Mouse (Mus musculus) olfactory bulb, adult 2 months (tissue): ENCODE measurements around the gene Slc27a3. TPM values are rescaled to one million over a fixed set of nuclear protein-coding genes. Genes with fewer than 3 reads are reported as not detected.

Source experiments
- H3K27ac ChIP-seq: fragments of 200-500 bp; 2 replicates; pipeline ENCODE4 v1.5.1; 2012; ENCODE audit warnings: low read depth, low read length; ENCODE audit not compliant: insufficient read depth
- H3K4me1 ChIP-seq: fragments of 200-500 bp; 2 replicates; pipeline ENCODE4 v1.6.1; 2012; ENCODE audit warnings: low read length; ENCODE audit not compliant: control insufficient read depth, insufficient read depth
- H3K4me3 ChIP-seq: fragments of 200-500 bp; 2 replicates; pipeline ENCODE4 v1.5.1; 2012; ENCODE audit warnings: mild to moderate bottlenecking, low read depth, low read length, moderate library complexity; ENCODE audit not compliant: insufficient read depth
- CTCF ChIP-seq: fragments of 200-500 bp; IDR thresholded peaks from 2 replicates; pipeline ENCODE4 v1.5.1; 2012; ENCODE audit warnings: low read depth, mild to moderate bottlenecking, low read length, moderate library complexity; ENCODE audit not compliant: insufficient read depth
- POLR2A ChIP-seq: fragments of 200-500 bp; IDR thresholded peaks from 2 replicates; pipeline ENCODE4 v1.6.1; 2012; ENCODE audit warnings: mild to moderate bottlenecking, low read depth, low read length, moderate library complexity; ENCODE audit not compliant: insufficient read depth
- WGBS: fragments of 180-500 bp; shearing (Covaris S2); methylation state at CpG from one replicate; pipeline ENCODE4 v1.1.7; 2018; 5-methylcytosine and 5-hydroxymethylcytosine counted together
- polyA plus RNA-seq: library from polyadenylated mRNA; stranded (reverse); fragments of >200 nt; gene quantifications from 2 replicates; pipeline ENCODE4 v1.2.4, GENCODE M21; 2012; ENCODE audit warnings: low replicate concordance; ENCODE audit not compliant: missing spikeins, insufficient read depth, insufficient read length

The Slc27a3 gene
- polyA plus RNA-seq, 1 experiment, result not detected

DNA sequence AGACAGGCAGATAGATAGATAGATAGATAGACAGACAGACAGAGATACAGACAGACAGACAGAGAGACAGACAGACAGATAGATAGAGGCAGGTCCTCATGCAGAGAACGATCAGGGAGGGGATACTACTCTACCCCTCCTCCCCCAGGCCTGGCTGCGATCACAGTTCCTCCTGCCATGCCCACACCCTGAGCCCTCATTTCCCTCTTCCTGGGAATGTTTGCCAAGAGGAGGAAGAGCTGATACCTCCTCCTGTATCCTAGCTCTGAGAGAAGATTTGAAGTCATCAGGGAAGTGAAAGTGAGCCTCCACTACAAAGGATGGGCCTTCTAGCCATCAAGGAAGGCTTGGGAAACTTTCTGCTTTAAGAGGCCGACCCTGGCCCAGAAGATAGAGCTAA is 5.9 kb upstream of the Slc27a3 start:
- no peak for TF ChIP-seq POLR2A
- WGBS, result 79% methylated on average over 3 of the region's 3 CpGs
- Histone ChIP-seq H3K27ac (no peak overlapping the region), H3K4me3 (no peak overlapping the region), H3K4me1 (peaks cover 6% of the 10 kb centered on the region)

- 85% methylated on average over 3 of the region's 3 CpGs for WGBS
- no peak overlapping the region for H3K27ac ChIP-seq
- no peak overlapping the region for H3K4me3 ChIP-seq
- TF ChIP-seq POLR2A, result no peak
- no peak for TF ChIP-seq CTCF
- peaks cover 24% of the 10 kb centered on the region for H3K4me1 ChIP-seq
Measured at GRCm38 (mm10) chr3:90392661-90393060, 2.9 kb upstream of the Slc27a3 start.

DNA sequence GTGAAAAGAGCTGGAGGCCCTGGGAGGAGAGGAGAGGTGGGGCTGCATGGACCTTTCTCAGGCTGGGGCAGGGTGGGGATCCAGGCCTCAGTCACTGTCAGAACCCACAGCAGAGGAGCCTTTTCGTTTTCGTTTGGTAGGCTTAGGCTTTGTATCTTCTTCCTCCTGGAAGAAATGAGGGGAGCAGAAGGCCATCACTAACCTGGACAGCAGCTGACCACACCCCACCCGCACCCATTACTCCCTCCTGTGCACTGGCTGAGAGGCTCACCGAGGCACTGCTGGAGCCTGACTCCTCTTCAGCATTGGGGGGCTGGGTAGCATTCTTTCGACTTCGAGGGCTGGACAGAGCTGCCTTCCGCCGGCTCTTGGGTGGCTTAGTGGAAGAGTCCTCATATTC is 2.2 kb upstream of the Slc27a3 start:
- 84% methylated on average over 8 of the region's 8 CpGs for WGBS
- H3K4me3 ChIP-seq, result no peak overlapping the region
- TF ChIP-seq CTCF, result no peak
- TF ChIP-seq POLR2A, result no peak
- no peak overlapping the region for H3K27ac ChIP-seq
- H3K4me1 ChIP-seq, result peaks cover 24% of the 10 kb centered on the region

- Histone ChIP-seq H3K27ac (no peak overlapping the region), H3K4me1 (peaks cover 24% of the 10 kb centered on the region), H3K4me3 (no peak overlapping the region)
- WGBS, result 64% methylated on average over 4 of the region's 4 CpGs
- no peak for TF ChIP-seq CTCF
- no peak for TF ChIP-seq POLR2A
Measured at GRCm38 (mm10) chr3:90391004-90391403, 1.3 kb upstream of the Slc27a3 start.

DNA sequence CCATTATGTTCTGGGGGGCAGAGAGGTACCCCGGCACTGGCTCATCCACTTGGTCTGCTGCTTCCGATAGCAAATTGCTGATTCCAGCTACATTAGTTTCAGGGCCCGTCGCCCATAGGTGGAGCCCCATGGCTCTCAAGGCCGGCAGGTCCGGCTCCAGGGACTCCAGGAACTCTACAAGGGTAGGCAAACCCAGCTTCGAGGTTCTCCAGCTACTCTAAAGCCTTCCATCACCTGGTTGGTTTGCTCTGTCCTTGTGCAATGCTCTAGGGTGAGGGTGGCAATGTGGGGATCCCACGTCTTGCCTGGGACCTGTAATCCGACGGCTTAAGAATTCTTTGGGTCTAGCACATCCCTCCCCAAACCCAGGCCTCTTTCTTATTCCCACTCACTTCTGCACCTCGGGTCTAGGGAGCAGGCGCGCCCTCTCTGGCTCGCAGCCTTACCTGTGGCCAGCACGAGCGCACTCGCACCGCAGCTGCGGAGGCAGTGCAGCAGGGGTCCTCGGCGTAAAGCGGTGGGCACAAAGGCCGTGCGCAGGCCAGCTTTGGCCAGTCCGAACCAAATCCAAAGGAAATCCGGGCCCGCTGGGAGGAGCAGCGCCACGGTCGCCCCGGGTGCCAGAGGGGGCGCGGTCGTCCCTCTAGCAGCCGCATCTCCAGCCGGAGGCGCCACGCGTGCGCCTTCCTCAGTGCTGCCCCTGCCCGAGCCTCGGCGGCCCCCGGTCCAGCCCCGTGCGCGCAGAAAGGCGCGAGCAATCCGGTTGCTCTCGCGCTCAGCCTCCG is 820 bp downstream of the Slc27a3 start:
- Histone ChIP-seq H3K27ac (no peak overlapping the region), H3K4me1 (peaks cover 24% of the 10 kb centered on the region), H3K4me3 (peak overlapping the region; percentile 57)
- TF ChIP-seq POLR2A (no peak), CTCF (no peak)
- 12% methylated on average over 53 of the region's 53 CpGs for WGBS

- Histone ChIP-seq H3K4me3 (no peak overlapping the region), H3K27ac (no peak overlapping the region)
- TF ChIP-seq POLR2A, result no peak
- no peak for TF ChIP-seq CTCF
Measured at GRCm38 (mm10) chr3:90388192-90388591, 1.5 kb downstream of the Slc27a3 start.

DNA sequence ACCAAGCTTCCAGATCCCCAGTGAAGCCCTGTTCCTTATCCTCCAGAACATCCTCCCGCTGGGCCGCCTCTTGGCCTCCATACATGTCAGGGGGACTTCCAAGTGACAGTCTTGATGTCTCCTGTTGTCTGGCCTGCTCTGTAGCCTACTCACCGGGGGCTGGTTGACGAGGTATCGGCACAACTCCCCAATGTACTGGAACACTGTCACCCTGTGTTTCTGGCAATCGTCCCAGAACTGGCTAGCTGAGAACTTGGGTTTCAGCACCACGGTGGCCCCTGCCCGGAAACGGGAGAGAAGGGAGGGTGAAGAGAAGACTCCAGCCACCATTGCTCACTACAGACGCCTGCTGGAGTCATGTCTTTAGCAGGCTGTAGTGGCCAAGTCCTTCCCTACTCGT is 2.3 kb downstream of the Slc27a3 start:
- WGBS, result 38% methylated on average over 11 of the region's 11 CpGs
- TF ChIP-seq POLR2A (no peak), CTCF (no peak)
- Histone ChIP-seq H3K4me1 (peaks cover 24% of the 10 kb centered on the region), H3K4me3 (no peak overlapping the region), H3K27ac (no peak overlapping the region)

More at GRCm38 (mm10) chr3:90388192-90388591, 1.5 kb downstream of the Slc27a3 start:
- H3K4me1 ChIP-seq, result peaks cover 24% of the 10 kb centered on the region
- 76% methylated on average over 4 of the region's 4 CpGs for WGBS

DNA sequence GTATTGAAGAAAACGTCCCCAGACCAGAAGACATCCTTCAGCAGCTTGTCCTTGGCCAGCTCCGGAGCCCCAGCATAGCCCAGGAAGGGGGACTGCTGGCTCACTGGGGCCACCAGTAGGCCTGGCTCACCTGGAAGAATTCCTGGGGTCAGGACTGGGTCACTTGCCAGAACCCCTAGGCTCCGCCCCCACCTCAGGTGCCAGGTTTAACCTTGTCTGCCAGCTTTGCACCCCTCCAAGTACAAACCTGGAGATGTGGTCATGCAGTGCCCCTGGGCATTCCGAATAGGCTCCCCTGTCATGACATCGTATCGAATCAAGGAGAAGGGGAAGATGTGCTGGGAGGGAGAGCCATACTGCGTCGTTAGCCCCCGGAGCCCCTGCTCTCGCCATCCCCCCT is 2.9 kb downstream of the Slc27a3 start:
- peaks cover 23% of the 10 kb centered on the region for H3K4me1 ChIP-seq
- WGBS, result 98% methylated on average over 10 of the region's 10 CpGs
- no peak overlapping the region for H3K27ac ChIP-seq
- no peak overlapping the region for H3K4me3 ChIP-seq
- TF ChIP-seq POLR2A (no peak), CTCF (no peak)

DNA sequence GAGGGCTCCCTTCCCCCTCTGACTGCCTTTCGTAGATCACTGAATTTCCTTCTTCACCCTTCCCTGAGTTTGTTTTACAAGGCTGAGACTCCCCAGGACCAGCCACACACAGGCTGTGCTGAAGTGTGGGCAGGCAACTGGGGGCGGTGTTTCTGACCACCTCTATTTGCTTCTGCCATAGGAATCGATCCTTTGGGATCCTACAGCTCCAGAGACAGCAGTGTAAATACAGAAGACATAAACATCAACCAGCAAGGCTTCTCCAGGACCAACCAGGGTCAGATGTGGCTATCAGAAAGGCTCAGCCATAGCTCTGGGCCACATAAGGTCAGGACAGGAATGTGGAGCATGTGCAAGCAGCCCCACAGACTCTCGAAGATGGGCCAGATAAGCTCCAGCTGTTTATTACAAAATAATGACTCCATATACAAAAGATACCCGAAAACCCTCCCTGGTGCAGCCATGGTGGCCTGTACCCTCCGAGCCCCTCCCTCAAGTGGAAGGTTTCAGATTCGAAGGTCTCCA is 4.8 kb downstream of the Slc27a3 start:
- TF ChIP-seq CTCF (no peak), POLR2A (no peak)
- H3K27ac ChIP-seq, result no peak overlapping the region
- H3K4me1 ChIP-seq, result peaks cover 15% of the 10 kb centered on the region
- H3K4me3 ChIP-seq, result no peak overlapping the region
- WGBS, result 92% methylated on average over 7 of the region's 7 CpGs
